Mouse (Mus musculus) urinary bladder, postnatal 4 days (tissue): ENCODE results near the gene H60b.
"Not testable (repeated sequence)": the region's sequence is repeated elsewhere in the genome, so short reads cannot be mapped to it uniquely, and the experiment has no call there.

Experiments used
- DNase-seq, 2 experiments: peaks; one replicate each; pipeline ENCODE4 v3.0.0; 2021 to 2022; ENCODE audit warnings: low spot score in 2 of 2

The H60b gene

DNA sequence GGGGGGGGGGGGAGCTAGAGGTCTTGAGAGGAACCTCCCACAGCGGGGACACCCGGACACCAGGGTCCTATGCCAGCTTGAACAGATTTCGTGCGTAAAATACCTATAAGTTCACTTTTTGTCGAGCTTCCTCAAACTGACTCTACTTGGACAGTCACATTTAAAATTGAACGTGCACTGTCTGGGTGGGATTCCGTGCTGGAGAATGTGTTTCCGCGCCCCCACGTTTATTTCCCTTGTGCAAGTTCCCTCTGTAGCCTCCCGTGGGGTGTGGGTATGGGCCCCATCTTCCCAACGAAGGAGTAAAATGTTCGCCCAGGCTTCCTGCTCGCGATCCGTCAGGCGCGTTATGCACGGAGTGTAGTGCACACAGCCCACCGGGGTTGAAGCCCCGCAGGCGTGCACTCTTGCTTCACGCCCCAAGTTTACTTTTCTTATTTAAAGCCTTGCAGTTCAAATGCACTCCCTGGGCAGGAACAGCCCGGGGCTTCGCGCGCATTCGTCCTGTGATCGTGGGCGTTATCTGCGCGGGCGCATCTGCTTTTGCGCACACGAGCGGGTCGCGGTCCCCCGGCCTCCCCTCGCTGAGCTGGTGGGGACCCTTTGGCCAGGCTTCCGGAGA lies 115.4 kb downstream of the H60b start:
- no peak for DNase-seq

DNA sequence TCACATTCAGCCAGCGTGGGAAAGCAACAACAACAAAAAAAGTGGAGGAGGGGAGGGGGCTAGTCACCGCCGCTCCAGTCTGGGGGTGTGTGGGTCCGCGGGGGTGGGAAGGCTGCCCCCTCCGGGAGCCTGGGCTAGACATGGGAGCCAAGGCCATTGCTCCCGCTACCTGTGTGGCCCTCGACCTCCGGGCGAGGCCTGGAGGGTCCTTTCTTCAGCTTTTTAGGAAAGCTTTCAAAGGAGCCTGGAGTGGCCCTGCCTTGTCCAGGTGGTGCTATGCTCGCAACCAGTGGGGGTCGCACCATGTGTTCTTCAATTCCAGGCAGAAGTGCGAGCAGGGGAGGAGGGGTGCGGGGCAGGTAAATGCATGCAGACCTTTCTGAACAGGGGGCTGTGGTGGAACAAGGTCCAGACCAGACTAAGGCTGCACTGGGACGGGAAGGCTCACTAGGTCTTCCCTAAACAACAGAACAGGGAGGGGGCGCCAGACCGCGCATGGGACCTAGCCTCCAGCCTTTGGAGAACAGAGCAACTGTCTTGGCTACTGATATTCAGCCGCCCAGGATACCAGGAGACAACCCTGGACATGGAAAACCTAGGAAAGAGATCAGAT lies 116.2 kb downstream of the H60b start:
- no peak for DNase-seq

DNA sequence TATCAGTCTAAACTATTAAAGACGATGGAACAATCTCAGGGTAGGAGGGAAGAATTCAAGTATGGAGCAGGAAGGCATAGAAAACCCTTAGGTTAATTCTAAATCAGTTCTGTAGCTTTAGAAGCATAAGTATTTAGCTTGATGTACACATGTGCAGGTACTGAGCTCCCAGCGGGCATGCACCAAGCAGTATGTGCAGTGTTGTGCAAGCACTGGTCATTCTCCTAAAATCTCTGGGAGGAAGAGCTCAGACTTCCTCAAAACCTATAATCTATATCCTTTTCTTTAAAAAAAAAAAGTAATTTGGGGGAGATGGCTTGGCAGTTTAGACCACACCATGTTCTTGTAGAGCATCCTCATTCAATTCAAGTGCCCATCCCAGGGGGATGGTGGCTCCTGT lies 120.1 kb downstream of the H60b start:
- not testable (repeated sequence) for DNase-seq

DNA sequence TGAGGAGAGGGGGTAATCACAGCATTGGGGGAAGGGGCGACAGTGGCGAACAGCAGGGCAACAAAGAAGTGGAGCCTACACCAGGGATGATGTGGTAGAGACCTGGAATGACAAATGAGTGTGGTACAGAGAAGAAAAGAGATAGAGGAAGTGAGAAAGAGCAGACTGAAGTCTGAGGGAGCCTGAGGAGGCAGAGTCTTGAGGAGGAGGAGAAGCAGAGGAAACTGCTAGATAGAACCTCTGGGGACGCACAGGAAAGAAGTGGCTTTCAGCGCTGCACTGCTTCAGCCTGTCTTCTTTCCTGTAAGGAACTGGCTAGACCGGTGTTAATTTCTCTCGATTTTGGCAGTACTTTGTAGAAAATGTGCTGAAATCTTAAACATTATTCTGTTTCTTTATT lies 124.4 kb downstream of the H60b start:
- DNase-seq = no peak

DNA sequence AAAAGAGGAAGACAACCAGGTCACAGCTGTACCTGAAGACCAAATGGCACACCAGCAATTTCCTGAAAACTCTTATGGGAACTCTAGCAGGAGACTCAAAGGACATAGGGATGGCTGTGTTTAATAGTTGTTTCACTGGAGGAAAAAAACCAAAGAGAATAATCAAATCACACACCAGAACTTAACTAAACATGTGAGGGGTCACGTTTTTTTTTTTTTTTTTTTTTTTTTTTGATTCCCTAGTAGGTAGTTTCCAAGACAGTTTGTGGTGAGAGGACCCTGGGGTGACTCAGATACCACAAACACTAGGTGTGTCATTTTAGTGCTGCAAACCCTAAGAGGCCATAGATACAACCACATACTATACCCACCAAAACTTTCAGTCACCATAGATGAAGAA lies 137.3 kb downstream of the H60b start:
- no peak for DNase-seq

DNA sequence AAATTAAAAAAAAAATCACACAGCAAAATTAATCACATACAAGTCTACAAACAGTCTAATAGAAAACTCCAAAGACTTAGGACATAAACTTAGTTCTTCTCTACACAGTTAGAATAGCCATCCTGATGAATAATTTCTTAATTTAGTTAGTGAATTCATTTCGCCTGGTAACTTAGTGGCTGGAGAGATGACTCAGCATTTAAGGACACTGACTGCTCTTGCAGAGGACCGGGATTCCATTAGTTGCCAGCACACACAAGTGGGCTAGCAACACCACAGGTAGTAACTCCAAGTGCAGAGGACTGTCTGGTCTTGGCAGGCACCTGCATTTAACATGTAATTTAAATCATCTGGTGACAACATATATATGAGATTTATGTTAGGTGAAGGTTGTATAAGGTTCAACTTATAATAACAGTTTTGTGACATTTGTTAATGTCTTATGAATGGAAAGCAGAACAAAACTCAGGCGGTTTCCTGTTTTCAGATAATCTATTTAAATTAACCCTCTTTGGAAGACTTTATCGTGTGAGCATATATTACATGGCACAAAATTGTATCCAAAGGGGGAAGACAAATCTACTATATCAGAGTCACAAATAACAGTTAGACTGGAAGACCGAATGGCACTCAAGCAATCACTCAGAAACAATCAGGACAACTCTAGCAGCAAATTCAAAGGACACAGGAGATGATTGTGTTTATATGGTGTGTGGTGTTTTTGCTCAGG lies 138.8 kb downstream of the H60b start:
- no peak for DNase-seq

DNA sequence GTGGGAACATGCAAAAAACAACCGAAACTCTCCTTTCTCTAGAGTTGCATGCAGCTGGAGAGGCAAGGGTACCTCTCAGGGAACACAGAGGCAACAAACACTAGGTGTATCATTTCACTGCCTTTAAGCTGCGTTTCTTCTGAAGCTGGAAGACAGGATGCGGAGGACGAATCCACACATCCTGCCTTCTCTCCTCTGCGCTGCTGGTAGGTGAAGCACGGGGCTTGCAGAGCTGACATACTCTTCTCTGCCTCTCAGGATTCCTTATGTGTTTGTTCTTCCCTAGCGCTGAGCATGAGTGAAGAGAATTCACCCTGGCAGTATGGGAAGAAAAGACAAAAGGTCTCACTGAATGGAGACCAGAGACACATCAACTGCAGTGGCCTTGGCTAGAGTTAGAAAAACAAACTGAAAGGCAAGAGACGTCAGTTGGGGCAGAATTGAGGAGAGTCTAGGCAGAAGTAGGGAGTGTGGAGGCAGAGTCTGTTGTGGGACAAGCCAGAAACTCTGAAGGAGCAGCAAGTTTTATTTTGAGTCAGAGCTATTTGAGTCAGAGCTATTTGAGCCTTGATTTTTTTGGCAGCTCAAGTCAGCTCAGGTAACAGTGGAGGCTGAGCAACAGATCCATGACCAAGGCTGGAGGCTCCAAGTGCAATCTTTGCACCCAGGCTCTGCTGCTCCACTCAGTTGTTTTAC lies 139.5 kb downstream of the H60b start:
- no peak for DNase-seq

DNA sequence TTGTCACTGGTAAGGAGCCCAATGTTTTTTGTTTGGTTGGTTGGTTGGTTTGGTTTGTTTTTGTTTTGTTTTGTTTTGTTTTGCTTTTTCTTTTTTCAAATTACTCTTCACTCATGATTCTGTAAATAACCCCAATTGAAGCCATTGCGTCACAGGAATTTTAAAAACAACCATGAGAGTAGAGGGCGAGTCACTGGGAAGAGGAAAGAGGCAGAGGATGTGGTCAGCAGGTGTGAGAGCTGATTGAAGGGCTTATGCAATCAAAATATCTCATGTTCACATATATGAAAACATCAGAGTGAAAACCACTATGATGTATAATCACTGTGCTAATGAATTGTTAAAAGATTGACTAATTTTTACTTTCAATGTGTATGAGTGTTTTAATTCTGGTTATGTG lies 140.9 kb downstream of the H60b start:
- no peak for DNase-seq

DNA sequence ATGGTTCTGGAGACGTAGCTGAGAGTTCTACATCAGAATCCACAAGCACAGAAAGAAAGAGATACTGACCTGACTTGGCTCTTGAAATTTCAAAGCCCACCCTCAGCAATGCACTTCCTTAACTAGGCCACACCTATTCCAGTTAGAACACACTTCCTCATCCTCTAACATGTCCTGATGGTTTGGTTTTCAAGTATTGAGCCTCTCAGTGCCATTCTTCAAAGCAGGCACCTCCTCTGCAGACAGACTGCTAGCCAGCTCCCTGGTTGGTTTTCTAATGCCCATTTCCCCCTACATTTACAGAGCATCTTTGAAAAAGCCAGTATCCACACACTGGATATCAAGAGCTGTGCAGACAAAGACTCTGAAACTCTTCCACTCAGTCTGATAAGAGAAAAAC lies 143.3 kb downstream of the H60b start:
- DNase-seq = no peak

DNA sequence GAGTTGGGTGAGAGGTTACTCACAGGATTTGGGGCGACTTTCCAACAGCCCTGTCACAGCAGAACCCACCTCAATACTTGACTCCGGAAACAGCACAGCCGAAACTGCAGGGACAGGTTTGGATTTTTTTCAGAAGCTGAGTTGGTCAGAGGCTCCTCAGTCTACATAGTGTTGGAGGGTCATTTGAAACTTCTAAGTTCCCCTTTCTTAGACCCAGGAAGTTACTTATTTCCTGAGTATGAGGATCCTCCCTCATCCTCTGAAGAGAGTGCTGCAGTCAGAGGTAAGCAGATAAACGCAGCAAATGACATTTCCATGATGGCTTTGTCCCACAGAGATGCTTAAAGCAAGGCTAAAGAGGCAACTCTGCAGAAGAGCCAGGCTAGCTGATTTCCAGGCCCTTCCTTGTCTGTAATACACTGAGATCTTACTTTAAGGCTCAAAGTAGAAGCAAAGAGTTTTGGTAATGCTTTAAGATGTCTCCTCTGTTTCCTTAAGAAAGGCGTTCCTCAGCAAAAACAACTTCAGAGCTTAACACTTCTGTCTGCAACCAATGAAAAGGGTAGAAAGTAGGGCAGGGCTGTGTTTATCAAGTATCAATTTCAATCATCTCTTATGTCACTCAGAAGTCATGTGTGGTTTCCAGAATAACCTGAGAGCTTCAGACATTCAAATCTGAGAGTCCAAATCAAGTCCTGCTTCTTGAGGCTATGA lies 144.1 kb downstream of the H60b start:
- DNase-seq = no peak

DNA sequence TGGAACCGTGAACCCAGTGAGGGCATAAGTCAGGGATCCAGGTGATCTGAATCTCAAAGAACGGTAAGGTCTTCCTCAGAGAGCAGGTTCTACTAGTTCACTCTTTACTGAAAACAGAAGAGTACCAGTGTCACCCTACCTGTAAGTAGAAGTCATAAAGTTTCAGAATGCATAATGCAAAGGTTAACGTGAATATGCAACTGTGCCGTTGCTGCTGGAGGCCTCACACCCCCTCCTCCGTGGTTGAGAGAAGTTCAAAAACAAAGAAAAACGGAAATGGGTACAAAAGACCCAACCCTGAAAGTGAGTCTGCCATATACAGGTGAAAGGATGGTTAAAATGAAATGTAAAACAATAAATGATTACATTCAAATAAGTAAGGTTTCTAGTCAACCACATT lies 145.3 kb downstream of the H60b start:
- no peak for DNase-seq

DNA sequence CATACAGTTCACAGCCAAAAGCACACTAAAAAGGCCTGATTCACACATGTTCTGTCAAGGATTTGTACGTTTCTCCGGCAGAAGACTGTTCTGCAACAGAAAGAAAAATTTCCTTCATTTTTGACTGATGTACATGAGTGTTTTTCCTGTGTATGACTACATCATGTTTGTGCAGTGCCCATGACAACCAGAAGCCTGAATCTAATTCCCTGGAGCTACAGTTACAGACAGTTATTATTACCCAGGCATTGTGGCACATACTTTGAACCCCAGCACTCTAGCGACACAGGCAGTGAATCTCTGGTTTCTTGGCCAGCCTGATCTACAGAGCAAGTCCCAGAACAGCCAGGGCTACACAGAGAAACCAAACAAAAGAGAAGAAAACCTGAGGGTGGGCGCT lies 147.4 kb downstream of the H60b start:
- no peak for DNase-seq

DNA sequence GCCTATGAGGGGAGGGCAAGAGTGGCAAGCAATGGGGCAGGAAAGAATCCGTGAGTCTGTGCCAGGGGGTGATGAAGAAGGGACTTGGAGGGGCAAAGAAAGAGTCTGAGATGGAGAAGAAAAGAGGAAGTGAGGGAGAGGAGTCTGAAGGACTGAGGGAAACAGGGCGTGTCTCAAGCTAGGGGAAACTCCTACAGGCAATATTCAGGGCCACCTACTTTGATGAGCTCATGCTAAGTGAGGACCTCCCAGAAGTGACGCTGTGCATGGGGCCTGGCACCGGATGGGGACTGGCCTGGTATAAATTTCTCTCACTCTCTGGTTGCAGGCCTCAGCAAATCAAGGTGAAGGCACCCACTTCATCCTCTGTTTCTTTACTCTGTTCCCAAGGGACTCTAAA lies 148.1 kb downstream of the H60b start:
- no peak for DNase-seq

DNA sequence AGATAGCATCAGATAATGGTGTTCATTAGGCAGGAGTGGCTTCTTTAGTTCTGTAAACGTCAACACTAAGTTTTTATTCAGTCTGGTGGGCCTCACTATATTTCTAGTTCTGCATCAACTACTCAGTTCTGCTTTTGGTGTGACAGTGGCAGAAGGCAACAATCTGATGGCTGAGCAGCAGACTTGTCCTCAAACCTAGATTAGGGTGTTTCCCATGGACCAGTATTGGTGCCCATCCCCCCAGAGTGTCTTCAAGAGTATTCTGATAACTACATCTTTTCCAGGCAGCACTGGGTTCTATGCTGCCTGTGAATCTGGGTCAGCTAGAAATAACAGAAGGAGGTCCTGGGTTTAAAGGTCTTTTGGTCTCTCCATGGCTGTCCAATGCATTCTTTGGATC lies 149.8 kb downstream of the H60b start:
- no peak for DNase-seq

DNA sequence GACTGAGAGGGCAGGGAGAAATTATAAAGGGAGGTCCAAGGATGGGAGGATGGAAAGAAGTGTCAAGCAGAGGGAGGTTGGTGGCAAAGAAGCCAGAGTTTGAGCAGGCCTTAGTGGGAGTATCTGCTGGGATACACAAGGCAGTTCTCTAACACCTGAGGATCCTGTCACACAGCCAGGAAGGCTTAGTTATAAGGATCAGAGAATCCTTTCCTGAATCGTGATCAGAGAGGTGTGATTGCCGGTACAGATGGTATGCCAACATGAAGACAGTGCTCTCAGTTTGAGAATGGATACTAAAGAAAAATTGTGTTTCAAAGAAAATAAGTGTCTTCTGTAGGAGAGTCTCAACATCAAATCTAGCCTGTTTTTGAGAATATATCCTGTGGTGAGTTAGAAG lies 164.5 kb downstream of the H60b start:
- no peak for DNase-seq
